Mouse (Mus musculus) frontal cortex, postnatal 14 days (tissue): ENCODE data around the gene Gm11596.
"Not testable (repeated sequence)": the region's sequence is repeated elsewhere in the genome, so short reads cannot be mapped to it uniquely, and the experiment has no call there.

Source experiments
- DNase-seq, 2 experiments: peaks; one replicate each; pipeline ENCODE4 v3.0.0; 2022; ENCODE audit warnings: low spot score in 2 of 2

Gm11596 gene

GRCm38 (mm10) chr11:99793367-99793766 is at the start of gene Gm11596:
Gm11596 (minus strand) TSS chr11:99793467.
- no peak for DNase-seq

- DNase-seq, result no peak
These were observed 48.9 kb upstream of the Gm11596 start for GRCm38 (mm10) chr11:99842185-99842584.

GRCm38 (mm10) chr11:99837966-99838365 is 44.7 kb upstream of the Gm11596 start, which contains the start of gene 2300003K06Rik:
2300003K06Rik (minus strand) TSS chr11:99838066.
- DNase-seq, result no peak

GRCm38 (mm10) chr11:99815566-99815965 is 22.3 kb upstream of the Gm11596 start, which contains the start of gene Gm11564:
Gm11564 (minus strand) TSS chr11:99815666.
- not testable (repeated sequence) for DNase-seq

- DNase-seq, result not testable (repeated sequence)
These were observed 16.5 kb upstream of the Gm11596 start, which contains the start of gene Krtap4-13 for GRCm38 (mm10) chr11:99809792-99810191. Krtap4-13 (minus strand) TSS chr11:99809892.

GRCm38 (mm10) chr11:99804346-99804745 is 11.1 kb upstream of the Gm11596 start, which contains the start of gene Gm11554:
Gm11554 (minus strand) TSS chr11:99804446.
- not testable (repeated sequence) for DNase-seq

GRCm38 (mm10) chr11:99798832-99799231 is 5.6 kb upstream of the Gm11596 start, which contains the start of gene Gm11569:
Gm11569 (minus strand) TSS chr11:99798932.
- not testable (repeated sequence) for DNase-seq

- DNase-seq, result not testable (repeated sequence)
These were observed 8.4 kb downstream of the Gm11596 start, which contains the start of gene Krtap4-9 for GRCm38 (mm10) chr11:99784900-99785299. Krtap4-9 (plus strand) TSS chr11:99785200.

GRCm38 (mm10) chr11:99780604-99781003 is 12.7 kb downstream of the Gm11596 start, which contains the start of gene Krtap4-8:
Krtap4-8 (minus strand) TSS chr11:99780704.
- DNase-seq, result no peak

- DNase-seq, result no peak
These were observed 14.9 kb downstream of the Gm11596 start for GRCm38 (mm10) chr11:99778401-99778800.

GRCm38 (mm10) chr11:99772813-99773212 is 20.5 kb downstream of the Gm11596 start, which contains the start of gene Gm11595:
Gm11595 (minus strand) TSS chr11:99772913.
- DNase-seq, result not testable (repeated sequence)

- DNase-seq, result no peak
These were observed 24.9 kb downstream of the Gm11596 start for GRCm38 (mm10) chr11:99768410-99768809.

- no peak for DNase-seq
These were observed 34.4 kb downstream of the Gm11596 start for GRCm38 (mm10) chr11:99758877-99759276.

GRCm38 (mm10) chr11:99743985-99744384 is 49.3 kb downstream of the Gm11596 start:
- DNase-seq, result no peak
